ENCODE assay signal across 8 mouse cellular contexts in genomic region chr11:106273811-106274210, GRCm38 (mm10). TPM values are rescaled to one million over a fixed set of nuclear protein-coding genes. Genes with fewer than 3 reads are reported as not detected.
DNase-seq lines count a peak whose midpoint lies in the region; ATAC-seq and TF ChIP-seq lines count a peak whose summit lies in the region.

No protein-coding gene starts in this region.

- H3K27me3 ChIP-seq in heart, embryonic 13.5 days (replicated peaks), result no peaks in the 10 kb centered on the region; the same call in 1 of the 2 replicates
- H3K27me3 ChIP-seq in ES-Bruce4 (ENCODE audit: control insufficient read depth, insufficient read depth, low read length, poor library complexity, severe bottlenecking), result no peaks in the 10 kb centered on the region
- H3K27me3 ChIP-seq in forebrain, embryonic 13.5 days, result 0 out of 2 replicates have a peak, but pooled peaks cover 4% of the 10 kb centered on the region
- no peaks in the 10 kb centered on the region for H3K27me3 ChIP-seq in liver, embryonic 16.5 days (ENCODE audit: control insufficient read depth, insufficient read depth, low read depth, low read length)

- TF ChIP-seq CTCF in ES-Bruce4 (IDR thresholded peaks at IDR 0.05; ENCODE audit: low read depth, low read length), result no peak

- TF ChIP-seq EP300 in ES-Bruce4 (IDR thresholded peaks at IDR 0.05; ENCODE audit: insufficient read depth, low read depth, low read length), result no peak

- peak overlapping the region; percentile 79 for H3K4me2 ChIP-seq in heart, embryonic 13.5 days
- peak overlapping the region; percentile 75 for H3K4me2 ChIP-seq in forebrain, embryonic 13.5 days
- peak overlapping the region; percentile 96; the same call in 1 of the 2 replicates for H3K4me2 ChIP-seq in liver, embryonic 16.5 days (ENCODE audit: low read depth, low read length)

- TF ChIP-seq POLR2A in ES-Bruce4 (IDR thresholded peaks at IDR 0.05; ENCODE audit: insufficient read depth, low read length), result no peak

- H3K36me3 ChIP-seq in heart, embryonic 13.5 days, result no peaks in the 10 kb centered on the region
- no peaks in the 10 kb centered on the region for H3K36me3 ChIP-seq in ES-Bruce4 (ENCODE audit: control insufficient read depth, insufficient read depth, low read length, poor library complexity, severe bottlenecking)
- H3K36me3 ChIP-seq in forebrain, embryonic 13.5 days (ENCODE audit: poor library complexity, severe bottlenecking), result no peaks in the 10 kb centered on the region
- no peaks in the 10 kb centered on the region for H3K36me3 ChIP-seq in liver, embryonic 16.5 days (ENCODE audit: control insufficient read depth, insufficient read depth)

- H3K9ac ChIP-seq in heart, embryonic 13.5 days, result peak overlapping the region; percentile 87; the same call in 1 of the 2 replicates
- H3K9ac ChIP-seq in ES-Bruce4 (ENCODE audit: low read depth, poor library complexity, severe bottlenecking), result peak overlapping the region; percentile 84
- no peak overlapping the region for H3K9ac ChIP-seq in forebrain, embryonic 13.5 days
- H3K9ac ChIP-seq in liver, embryonic 16.5 days (ENCODE audit: low read depth, low read length), result no peak overlapping the region

- peak overlapping the region; percentile 87; the same call in 1 of the 2 replicates for H3K4me3 ChIP-seq in heart, embryonic 13.5 days
- H3K4me3 ChIP-seq in ES-Bruce4 (ENCODE audit: low read depth, low read length), result peak overlapping the region; percentile 63
- H3K4me3 ChIP-seq in forebrain, embryonic 13.5 days, result no peak overlapping the region; the same call in 1 of the 2 replicates
- 0 out of 2 replicates have a peak overlapping the region, but pooled peaks have one; percentile 93 for H3K4me3 ChIP-seq in liver, embryonic 16.5 days (ENCODE audit: low read depth, low read length)

- peaks cover 51% of the 10 kb centered on the region for H3K4me1 ChIP-seq in heart, embryonic 13.5 days
- peaks cover 8% of the 10 kb centered on the region for H3K4me1 ChIP-seq in ES-Bruce4 (ENCODE audit: control insufficient read depth, insufficient read depth, low read length)
- peaks cover 30% of the 10 kb centered on the region for H3K4me1 ChIP-seq in forebrain, embryonic 13.5 days
- peaks cover 41% of the 10 kb centered on the region for H3K4me1 ChIP-seq in liver, embryonic 16.5 days (ENCODE audit: control insufficient read depth, low read depth, low read length)

- 92% methylated on average over 6 of the region's 6 CpGs for WGBS in heart, embryonic 13.5 days
- over 99% methylated on average over 6 of the region's 6 CpGs for WGBS in forebrain, embryonic 13.5 days
- WGBS in liver, embryonic 16.5 days (ENCODE audit: insufficient replicate concordance), result 80% methylated on average over 6 of the region's 6 CpGs

- no peak overlapping the region for H3K27ac ChIP-seq in heart, embryonic 13.5 days (replicated peaks)
- H3K27ac ChIP-seq in ES-Bruce4 (ENCODE audit: insufficient read depth, low read length), result peak overlapping the region; percentile 66
- H3K27ac ChIP-seq in forebrain, embryonic 13.5 days, result no peak overlapping the region
- no peak overlapping the region for H3K27ac ChIP-seq in liver, embryonic 16.5 days (ENCODE audit: low read length)

- H3K9me3 ChIP-seq in heart, embryonic 13.5 days, result no peaks in the 10 kb centered on the region
- H3K9me3 ChIP-seq in ES-Bruce4 (replicated peaks; ENCODE audit: control insufficient read depth, insufficient read depth, low read length, poor library complexity, severe bottlenecking), result no peaks in the 10 kb centered on the region
- H3K9me3 ChIP-seq in forebrain, embryonic 13.5 days (replicated peaks), result no peaks in the 10 kb centered on the region
- H3K9me3 ChIP-seq in liver, embryonic 16.5 days (replicated peaks; ENCODE audit: control insufficient read depth, low read length), result no peaks in the 10 kb centered on the region

- no peak for DNase-seq in heart, adult 9 months (ENCODE audit: low spot score in 2 of 2)
- no peak for DNase-seq in right cerebral cortex, postnatal 10 days (ENCODE audit: low spot score in 2 of 2)
- no peak for DNase-seq in urinary bladder, adult 18-20 months (ENCODE audit: low spot score in 2 of 2)

- no peak for ATAC-seq in heart, embryonic 13.5 days (ENCODE audit: extremely low read depth, insufficient number of reproducible peaks, low FRiP score, low TSS enrichment)
- no peak for ATAC-seq in forebrain, embryonic 13.5 days
- no peak for ATAC-seq in liver, embryonic 16.5 days (ENCODE audit: low read depth)
- ATAC-seq in CD4-positive, CD25-positive, alpha-beta regulatory T cell, adult 4 months, result no peak

RNA-seq across cellular contexts. Expression of gene Smarcd2, which starts 1.0 kb away (rescaled TPM):
- 17.9 and 20.4 TPM in 2 replicates for polyA plus RNA-seq in heart, embryonic 13.5 days (2015; fragmentation: Nextera tagmentation; extraction: Ambion mirVana)
- polyA plus RNA-seq in ES-Bruce4 (2011; ENCODE audit: insufficient read depth, insufficient read length, low read depth, missing spikeins), result 75.6 and 78.1 TPM in 2 replicates
- 14.2 and 14.3 TPM in 2 replicates for polyA plus RNA-seq in forebrain, embryonic 13.5 days (2015; fragmentation: Nextera tagmentation; extraction: Ambion mirVana)
- 19.4 and 19.5 TPM in 2 replicates for polyA plus RNA-seq in liver, embryonic 16.5 days (2015; fragmentation: Nextera tagmentation; extraction: Ambion mirVana)
- polyA plus RNA-seq in CD4-positive, CD25-positive, alpha-beta regulatory T cell, adult 4 months (2017; shearing (Covaris generic)), result 10 to 100 TPM; 12.3 to 23.7 TPM

RNA-seq across cellular contexts. Expression of gene Tcam1, which starts 2.7 kb away (rescaled TPM):
- polyA plus RNA-seq in heart, embryonic 13.5 days (2015; fragmentation: Nextera tagmentation; extraction: Ambion mirVana), result 0.06 and 0.13 TPM in 2 replicates
- 0.44 and 0.45 TPM in 2 replicates for polyA plus RNA-seq in ES-Bruce4 (2011; ENCODE audit: insufficient read depth, insufficient read length, low read depth, missing spikeins)
- polyA plus RNA-seq in forebrain, embryonic 13.5 days (2015; fragmentation: Nextera tagmentation; extraction: Ambion mirVana), result 0.10 and 0.14 TPM in 2 replicates
- 0.13 and 0.16 TPM in 2 replicates for polyA plus RNA-seq in liver, embryonic 16.5 days (2015; fragmentation: Nextera tagmentation; extraction: Ambion mirVana)
- polyA plus RNA-seq in CD4-positive, CD25-positive, alpha-beta regulatory T cell, adult 4 months (2017; shearing (Covaris generic)), result under 1 TPM; 0.39 TPM

RNA-seq across cellular contexts. Expression of gene Psmc5, which starts 17.9 kb away (rescaled TPM):
- polyA plus RNA-seq in heart, embryonic 13.5 days (2015; fragmentation: Nextera tagmentation; extraction: Ambion mirVana), result 229 and 256 TPM in 2 replicates
- polyA plus RNA-seq in ES-Bruce4 (2011; ENCODE audit: insufficient read depth, insufficient read length, low read depth, missing spikeins), result 170 and 188 TPM in 2 replicates
- 322 and 348 TPM in 2 replicates for polyA plus RNA-seq in forebrain, embryonic 13.5 days (2015; fragmentation: Nextera tagmentation; extraction: Ambion mirVana)
- polyA plus RNA-seq in liver, embryonic 16.5 days (2015; fragmentation: Nextera tagmentation; extraction: Ambion mirVana), result 113 and 118 TPM in 2 replicates
- 100 to 1,000 TPM; 161 to 197 TPM for polyA plus RNA-seq in CD4-positive, CD25-positive, alpha-beta regulatory T cell, adult 4 months (2017; shearing (Covaris generic))

RNA-seq across cellular contexts. Expression of gene Ftsj3, which starts 17.9 kb away (rescaled TPM):
- 36.6 and 37.4 TPM in 2 replicates for polyA plus RNA-seq in heart, embryonic 13.5 days (2015; fragmentation: Nextera tagmentation; extraction: Ambion mirVana)
- 139 and 156 TPM in 2 replicates for polyA plus RNA-seq in ES-Bruce4 (2011; ENCODE audit: insufficient read depth, insufficient read length, low read depth, missing spikeins)
- polyA plus RNA-seq in forebrain, embryonic 13.5 days (2015; fragmentation: Nextera tagmentation; extraction: Ambion mirVana), result 46.4 and 52.7 TPM in 2 replicates
- 25.2 and 27.0 TPM in 2 replicates for polyA plus RNA-seq in liver, embryonic 16.5 days (2015; fragmentation: Nextera tagmentation; extraction: Ambion mirVana)
- 10 to 100 TPM; 52.9 to 85.8 TPM for polyA plus RNA-seq in CD4-positive, CD25-positive, alpha-beta regulatory T cell, adult 4 months (2017; shearing (Covaris generic))

RNA-seq across cellular contexts. Expression of gene Gh, which starts 27.9 kb away (rescaled TPM):
- polyA plus RNA-seq in heart, embryonic 13.5 days (2015; fragmentation: Nextera tagmentation; extraction: Ambion mirVana), result not detected in 2 replicates
- not detected in 2 replicates for polyA plus RNA-seq in ES-Bruce4 (2011; ENCODE audit: insufficient read depth, insufficient read length, low read depth, missing spikeins)
- polyA plus RNA-seq in forebrain, embryonic 13.5 days (2015; fragmentation: Nextera tagmentation; extraction: Ambion mirVana), result not detected in 2 replicates
- not detected in 2 replicates for polyA plus RNA-seq in liver, embryonic 16.5 days (2015; fragmentation: Nextera tagmentation; extraction: Ambion mirVana)
- polyA plus RNA-seq in CD4-positive, CD25-positive, alpha-beta regulatory T cell, adult 4 months (2017; shearing (Covaris generic)), result not detected

Comparison
In these comparisons a context has a peak if more than half of its experiments do, and no peak if none do; other contexts are left out.
1. H3K9ac ChIP-seq: peak in heart, embryonic 13.5 days (single experiment) and ES-Bruce4 (single experiment); none in forebrain, embryonic 13.5 days (single experiment) and liver, embryonic 16.5 days (single experiment).
2. Peak in every context shown above with its lines, with median percentiles within 50 percentile points of each other: H3K4me2 ChIP-seq.